Mouse (Mus musculus) MEL (cell line): ENCODE data around the gene Wnt10b. TPM values are rescaled to one million over a fixed set of nuclear protein-coding genes. Genes with fewer than 3 reads are reported as not detected.

ENCODE experiments used
- DNase-seq: peaks from one replicate; pipeline ENCODE4 v3.0.0; 2011; ENCODE audit warnings: low read depth, low spot score
- H3K27ac ChIP-seq: 2 replicates; pipeline ENCODE4 v1.5.1; 2012; ENCODE audit warnings: low read depth, mild to moderate bottlenecking, control low read depth, low read length, moderate library complexity; ENCODE audit not compliant: control insufficient read depth
- H3K27me3 ChIP-seq, 2 experiments: fragments of 150-350 bp in 1 of 2; sonication (generic) in 1 of 2; 2 replicates each; pipeline ENCODE4 v1.6.1; 2012; ENCODE audit warnings: low read length in 2 of 2, mild to moderate bottlenecking in 2 of 2, improper control_type of control experiment in 1 of 2, moderate library complexity in 1 of 2; ENCODE audit not compliant: insufficient read depth in 2 of 2, control insufficient read depth in 1 of 2
- H3K36me3 ChIP-seq, 2 experiments: 2 replicates each; pipeline ENCODE4 v1.6.1; 2012 to 2014; ENCODE audit warnings: low read length in 2 of 2, improper control_type of control experiment in 1 of 2, inconsistent platforms in 1 of 2, mild to moderate bottlenecking in 1 of 2; ENCODE audit not compliant: insufficient read depth in 2 of 2, control insufficient read depth in 1 of 2
- H3K4me1 ChIP-seq, 2 experiments: fragments of 150-350 bp in 1 of 2; sonication (generic) in 1 of 2; 2 replicates each; pipeline ENCODE4 v1.6.1; 2012; ENCODE audit warnings: low read length in 2 of 2, improper control_type of control experiment in 1 of 2, mild to moderate bottlenecking in 1 of 2; ENCODE audit not compliant: insufficient read depth in 2 of 2, control insufficient read depth in 1 of 2
- H3K4me3 ChIP-seq, 2 experiments: fragments of 150-350 bp in 1 of 2; sonication (generic) in 1 of 2; 2 replicates each; pipeline ENCODE4 v1.5.1; 2012; ENCODE audit warnings: low read depth in 2 of 2, low read length in 2 of 2, mild to moderate bottlenecking in 2 of 2, moderate library complexity in 2 of 2, control low read depth in 1 of 2, improper control_type of control experiment in 1 of 2; ENCODE audit not compliant: control insufficient read depth in 1 of 2, insufficient read depth in 1 of 2
- H3K79me2 ChIP-seq: 2 replicates; pipeline ENCODE4 v1.6.1; 2012; ENCODE audit warnings: mild to moderate bottlenecking, low read length, moderate library complexity; ENCODE audit not compliant: control insufficient read depth, poor library complexity, insufficient read depth
- H3K9ac ChIP-seq: 2 replicates; pipeline ENCODE4 v1.6.1; 2012; ENCODE audit warnings: low read depth, mild to moderate bottlenecking, control low read depth, low read length, moderate library complexity; ENCODE audit not compliant: control insufficient read depth, poor library complexity, severe bottlenecking
- H3K9me3 ChIP-seq: fragments of 150-350 bp; sonication (generic); replicated peaks from 2 replicates; pipeline ENCODE4 v1.6.1; 2012; ENCODE audit warnings: mild to moderate bottlenecking, low read length, improper control_type of control experiment, moderate library complexity; ENCODE audit not compliant: insufficient read depth
- CHD1 ChIP-seq: IDR thresholded peaks from 2 replicates; pipeline ENCODE4 v1.6.1; 2012; ENCODE audit warnings: low read depth, mild to moderate bottlenecking, inconsistent platforms, low read length, improper control_type of control experiment
- CHD2 ChIP-seq: IDR thresholded peaks from 2 replicates; pipeline ENCODE4 v1.6.1; 2011; ENCODE audit warnings: low read length, improper control_type of control experiment
- ELF1 ChIP-seq: IDR thresholded peaks from 2 replicates; pipeline ENCODE4 v1.6.1; 2014; ENCODE audit warnings: low read depth, mild to moderate bottlenecking, inconsistent platforms, low read length, improper control_type of control experiment, moderate library complexity
- HCFC1 ChIP-seq: IDR thresholded peaks from 2 replicates; pipeline ENCODE4 v1.6.1; 2012; ENCODE audit warnings: low read depth, mild to moderate bottlenecking, inconsistent platforms, low read length, improper control_type of control experiment, moderate library complexity
- KAT2A ChIP-seq: conservative IDR thresholded peaks from 2 replicates; pipeline ENCODE4 v1.6.1; 2012; ENCODE audit warnings: low read depth, low read length, improper control_type of control experiment, inconsistent platforms
- MAFK ChIP-seq: IDR thresholded peaks from 2 replicates; pipeline ENCODE4 v1.6.1; 2011; ENCODE audit warnings: low read depth, mild to moderate bottlenecking, low read length, improper control_type of control experiment, borderline replicate concordance
- MAX ChIP-seq: IDR thresholded peaks from 2 replicates; pipeline ENCODE4 v1.6.1; 2011; ENCODE audit warnings: low read length, improper control_type of control experiment
- MAZ ChIP-seq: IDR thresholded peaks from 2 replicates; pipeline ENCODE4 v1.6.1; 2012; ENCODE audit warnings: low read depth, mild to moderate bottlenecking, inconsistent platforms, low read length, improper control_type of control experiment
- MYC ChIP-seq: IDR thresholded peaks from 2 replicates; pipeline ENCODE4 v1.6.1; 2011; ENCODE audit warnings: low read depth, mild to moderate bottlenecking, low read length, improper control_type of control experiment, moderate library complexity
- POLR2A ChIP-seq, 2 experiments: IDR thresholded peaks; 2 replicates each; pipeline ENCODE4 v1.6.1; 2011 to 2012; ENCODE audit warnings: low read length in 2 of 2, mild to moderate bottlenecking in 2 of 2, control low read depth in 1 of 2, improper control_type of control experiment in 1 of 2, low read depth in 1 of 2, moderate library complexity in 1 of 2; ENCODE audit not compliant: control insufficient read depth in 1 of 2, insufficient read depth in 1 of 2, poor library complexity in 1 of 2
- POLR2AphosphoS2 ChIP-seq: IDR thresholded peaks from 2 replicates; pipeline ENCODE4 v1.6.1; 2011; ENCODE audit warnings: low read length, improper control_type of control experiment
- POLR2AphosphoS5 ChIP-seq: IDR thresholded peaks from 2 replicates; pipeline ENCODE4 v1.6.1; 2012; ENCODE audit warnings: low read depth, borderline replicate concordance, mild to moderate bottlenecking, inconsistent platforms, low read length, moderate library complexity, mixed read lengths
- RAD21 ChIP-seq: IDR thresholded peaks from 2 replicates; pipeline ENCODE4 v1.6.1; 2011; ENCODE audit warnings: mild to moderate bottlenecking, low read depth, low read length, improper control_type of control experiment
- SMC3 ChIP-seq: IDR thresholded peaks from 2 replicates; pipeline ENCODE4 v1.6.1; 2011; ENCODE audit warnings: low read depth, low read length, improper control_type of control experiment
- TBP ChIP-seq: IDR thresholded peaks from 2 replicates; pipeline ENCODE4 v1.8.0; 2011; ENCODE audit warnings: low read depth, low read length, improper control_type of control experiment
- TCF12 ChIP-seq: IDR thresholded peaks from 2 replicates; pipeline ENCODE4 v1.6.1; 2014; ENCODE audit warnings: low read depth, mild to moderate bottlenecking, inconsistent platforms, low read length, improper control_type of control experiment, moderate library complexity
- UBTF ChIP-seq: IDR thresholded peaks from 2 replicates; pipeline ENCODE4 v1.6.1; 2012; ENCODE audit warnings: low read depth, mild to moderate bottlenecking, inconsistent platforms, low read length, improper control_type of control experiment, moderate library complexity, borderline replicate concordance; ENCODE audit not compliant: insufficient read depth
- USF1 ChIP-seq: IDR thresholded peaks from 2 replicates; pipeline ENCODE4 v1.6.1; 2014; ENCODE audit warnings: low read depth, mild to moderate bottlenecking, inconsistent platforms, low read length, improper control_type of control experiment, moderate library complexity
- ZC3H11A ChIP-seq: IDR thresholded peaks from 2 replicates; pipeline ENCODE4 v1.6.1; 2012; ENCODE audit warnings: low read depth, mild to moderate bottlenecking, inconsistent platforms, low read length, improper control_type of control experiment
- ZKSCAN1 ChIP-seq: IDR thresholded peaks from 2 replicates; pipeline ENCODE4 v1.6.1; 2012; ENCODE audit warnings: low read depth, mild to moderate bottlenecking, inconsistent platforms, low read length, improper control_type of control experiment, moderate library complexity
- ZNF384 ChIP-seq: IDR thresholded peaks from 2 replicates; pipeline ENCODE4 v1.6.1; 2012; ENCODE audit warnings: low read depth, mild to moderate bottlenecking, inconsistent platforms, low read length, improper control_type of control experiment
- polyA plus RNA-seq, 2 experiments: library from polyadenylated mRNA; stranded (reverse) in 1 of 2; unstranded in 1 of 2; fragments of >175 nt in 1 of 2; fragments of >200 nt in 1 of 2; gene quantifications; 2 replicates each; pipeline versions ENCODE4 v1.2.1 to v1.2.4; 2012; ENCODE audit warnings: low replicate concordance in 2 of 2, low read depth in 1 of 2; ENCODE audit not compliant: insufficient read length in 2 of 2, insufficient read depth in 1 of 2, missing spikeins in 1 of 2
- total RNA-seq: library from RNA; depleted of rRNA; stranded (reverse); fragments of 300-350 nt; gene quantifications from 2 replicates; pipeline ENCODE4 v1.2.3, GENCODE M21; 2012

Wnt10b gene
- total and polyA plus RNA-seq, 3 experiments = 0.14 to 0.23 TPM; not detected in 1

DNA sequence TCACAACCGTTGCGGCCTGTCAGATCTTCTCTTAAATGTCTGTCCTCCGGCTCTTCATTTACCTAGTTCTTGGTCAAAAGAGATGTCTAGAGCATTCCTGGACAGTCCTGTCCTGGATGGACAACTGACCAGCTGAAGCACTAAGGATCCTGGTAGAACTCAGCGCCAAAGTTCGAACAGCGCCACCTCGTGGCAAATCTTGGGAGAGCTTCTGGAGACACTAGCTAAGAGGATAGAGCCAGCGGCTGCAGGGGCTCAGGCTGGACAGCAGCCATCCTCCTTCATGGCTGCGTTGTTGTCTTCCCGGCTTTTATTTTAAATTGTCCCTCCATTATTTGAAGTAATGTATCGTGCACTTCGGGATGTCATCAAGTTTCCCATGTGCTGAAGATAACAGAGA is 21.4 kb upstream of the Wnt10b start (continued):
- TF ChIP-seq TCF12 (0 out of 2 replicates have a peak, but pooled peaks have one; percentile 8), POLR2A (IDR thresholded peaks at IDR 0.05; ENCODE audit: control insufficient read depth in 1 of 2, insufficient read depth in 1 of 2, low read depth in 1 of 2, low read length in 2 of 2, poor library complexity in 1 of 2) (no peak), ZC3H11A (peak; percentile 47), ELF1 (no peak), CHD1 (no peak), MYC (no peak), UBTF (no peak), POLR2AphosphoS2 (no peak), HCFC1 (0 out of 2 replicates have a peak, but pooled peaks have one; percentile 20)

- Histone ChIP-seq H3K36me3 (peaks cover 0 to 7% of the 10 kb centered on the region in 2 experiments; a peak in 2 of 4 replicates), H3K27me3 (no peaks in the 10 kb centered on the region; a peak in 1 of 4 replicates), H3K9ac (no peak overlapping the region), H3K79me2 (no peaks in the 10 kb centered on the region), H3K4me1 (peaks cover 2 to 8% of the 10 kb centered on the region in 2 experiments; a peak in 2 of 4 replicates), H3K9me3 (no peaks in the 10 kb centered on the region), H3K4me3 (no peak overlapping the region), H3K27ac (no peak overlapping the region)
- TF ChIP-seq ZC3H11A (no peak), TBP (no peak), RAD21 (no peak), USF1 (no peak), MAFK (no peak), POLR2AphosphoS5 (no peak), HCFC1 (no peak), ZKSCAN1 (no peak), MAX (no peak), CHD1 (no peak), ZNF384 (no peak), TCF12 (no peak), CHD2 (no peak), SMC3 (no peak), KAT2A (no peak), MAZ (no peak)
- no peak for DNase-seq
These were observed 21.0 kb upstream of the Wnt10b start for GRCm38 (mm10) chr15:98798903-98799302.
